ENCODE assay signal across 8 mouse cellular contexts in genomic region chr1:59316031-59316385, GRCm38 (mm10). TPM values are rescaled to one million over a fixed set of nuclear protein-coding genes. Genes with fewer than 3 reads are reported as not detected.
DNase-seq lines count a peak whose midpoint lies in the region; ATAC-seq and TF ChIP-seq lines count a peak whose summit lies in the region.

No protein-coding gene starts in this region.

- no peak overlapping the region for H3K9ac ChIP-seq in forebrain, embryonic 11.5 days (ENCODE audit: low read length)
- H3K9ac ChIP-seq in liver, embryonic 12.5 days, result no peak overlapping the region
- H3K9ac ChIP-seq in neural tube, embryonic 12.5 days, result no peak overlapping the region

- 30% methylated on average over 9 of the region's 9 CpGs for WGBS in lung, adult 2 months
- 2% methylated on average over 9 of the region's 9 CpGs for WGBS in forebrain, embryonic 11.5 days
- 11% methylated on average over 9 of the region's 9 CpGs for WGBS in liver, embryonic 12.5 days (ENCODE audit: insufficient replicate concordance)
- 7% methylated on average over 9 of the region's 9 CpGs for WGBS in neural tube, embryonic 12.5 days

- no peak overlapping the region for H3K4me3 ChIP-seq in lung, adult 2 months (replicated peaks; ENCODE audit: extremely low read depth, low read depth, low read length)
- H3K4me3 ChIP-seq in forebrain, embryonic 11.5 days (ENCODE audit: low read depth, low read length), result no peak overlapping the region
- no peak overlapping the region for H3K4me3 ChIP-seq in liver, embryonic 12.5 days
- no peak overlapping the region for H3K4me3 ChIP-seq in neural tube, embryonic 12.5 days

- peak overlapping the region; percentile 58; the same call in 1 of the 2 replicates for H3K27ac ChIP-seq in forebrain, embryonic 11.5 days (ENCODE audit: low read depth, low read length)
- H3K27ac ChIP-seq in liver, embryonic 12.5 days, result no peak overlapping the region
- 0 out of 2 replicates have a peak overlapping the region, but pooled peaks have one; percentile 7 for H3K27ac ChIP-seq in neural tube, embryonic 12.5 days

- H3K4me1 ChIP-seq in lung, adult 2 months (ENCODE audit: control insufficient read depth, insufficient read depth, low read length), result no peaks in the 10 kb centered on the region; the same call in 1 of the 2 replicates
- H3K4me1 ChIP-seq in forebrain, embryonic 11.5 days (replicated peaks; ENCODE audit: control insufficient read depth, insufficient read depth, low read length), result peaks cover 12% of the 10 kb centered on the region; the same call in 1 of the 2 replicates
- H3K4me1 ChIP-seq in liver, embryonic 12.5 days, result peaks cover 18% of the 10 kb centered on the region
- H3K4me1 ChIP-seq in neural tube, embryonic 12.5 days, result peaks cover 29% of the 10 kb centered on the region

- H3K36me3 ChIP-seq in forebrain, embryonic 11.5 days (ENCODE audit: control insufficient read depth, insufficient read depth, low read length), result no peaks in the 10 kb centered on the region
- H3K36me3 ChIP-seq in liver, embryonic 12.5 days, result no peaks in the 10 kb centered on the region
- H3K36me3 ChIP-seq in neural tube, embryonic 12.5 days, result no peaks in the 10 kb centered on the region

- H3K4me2 ChIP-seq in forebrain, embryonic 11.5 days (ENCODE audit: low read depth, low read length, severe bottlenecking), result peak overlapping the region; percentile 8; the same call in 1 of the 2 replicates
- H3K4me2 ChIP-seq in liver, embryonic 12.5 days, result peak overlapping the region; percentile 25; the same call in 1 of the 2 replicates
- H3K4me2 ChIP-seq in neural tube, embryonic 12.5 days (replicated peaks), result peak overlapping the region; percentile 37

- peaks cover 13% of the 10 kb centered on the region; the same call in 1 of the 2 replicates for H3K27me3 ChIP-seq in forebrain, embryonic 11.5 days (ENCODE audit: control insufficient read depth, insufficient read depth, low read length)
- no peaks in the 10 kb centered on the region for H3K27me3 ChIP-seq in liver, embryonic 12.5 days (replicated peaks)
- no peaks in the 10 kb centered on the region for H3K27me3 ChIP-seq in neural tube, embryonic 12.5 days (replicated peaks)

- TF ChIP-seq POLR2A in lung, adult 2 months (IDR thresholded peaks at IDR 0.05; ENCODE audit: borderline replicate concordance, extremely low read depth, low read depth, low read length), result no peak

- TF ChIP-seq CTCF in lung, adult 2 months (IDR thresholded peaks at IDR 0.05; ENCODE audit: insufficient read depth, low read length), result no peak

- peak; percentile 75 for ATAC-seq in forebrain, embryonic 11.5 days (replicated peaks; ENCODE audit: low FRiP score)
- ATAC-seq in liver, embryonic 12.5 days, result no peak
- 0 out of 2 replicates have a peak, but pooled peaks have one; percentile 3 for ATAC-seq in neural tube, embryonic 12.5 days (ENCODE audit: low FRiP score, low read depth)

- peak; percentile 28 to 32 for DNase-seq in lung, adult 18-20 months
- no peak for DNase-seq in lung, adult 2 months
- DNase-seq in forebrain, embryonic 11.5 days (ENCODE audit: low spot score), result peak; percentile 77
- DNase-seq in frontal cortex, postnatal 10 days (ENCODE audit: low spot score in 2 of 2), result no peak
- no peak for DNase-seq in thymus, postnatal 36 days
- DNase-seq in retina, embryonic 14.5 days (ENCODE audit: low spot score), result no peak

- H3K9me3 ChIP-seq in forebrain, embryonic 11.5 days (ENCODE audit: control insufficient read depth, low read length), result no peaks in the 10 kb centered on the region
- H3K9me3 ChIP-seq in liver, embryonic 12.5 days (replicated peaks), result no peaks in the 10 kb centered on the region
- no peaks in the 10 kb centered on the region for H3K9me3 ChIP-seq in neural tube, embryonic 12.5 days

RNA-seq across cellular contexts. Expression of gene Cdk15, which starts 59.3 kb away (rescaled TPM):
- polyA plus RNA-seq in lung, adult 2 months (2012; rRNA removed), result 0.07 TPM in 1 of 2 replicates, not detected in the other
- polyA plus RNA-seq in forebrain, embryonic 11.5 days (2014; fragmentation: Nextera tagmentation; extraction: Ambion mirVana), result 0.43 and 0.60 TPM in 2 replicates
- polyA plus RNA-seq in liver, embryonic 12.5 days (2016; fragmentation: Nextera tagmentation; extraction: Ambion mirVana), result not detected in 2 replicates
- polyA plus RNA-seq in neural tube, embryonic 12.5 days (2016; fragmentation: Nextera tagmentation; extraction: Ambion mirVana), result 0.42 and 0.63 TPM in 2 replicates

Comparison
In these comparisons a context has a peak if more than half of its experiments do, and no peak if none do; other contexts are left out.
1. DNase-seq: peak in lung, adult 18-20 months (2 of 2) and forebrain, embryonic 11.5 days (single experiment); none in lung, adult 2 months (single experiment), frontal cortex, postnatal 10 days (0 of 2), thymus, postnatal 36 days (0 of 2) and retina, embryonic 14.5 days (single experiment).
2. Peak in every context shown above with its lines, with median percentiles within 50 percentile points of each other: H3K4me2 ChIP-seq.